Mouse (Mus musculus) stomach, embryonic 14.5 days (tissue): Measurements from ENCODE around the gene Ipo4. TPM values are rescaled to one million over a fixed set of nuclear protein-coding genes. Genes with fewer than 3 reads are reported as not detected.

Source experiments
- ATAC-seq: fragments of 200-750 bp; cut with Nextera tagmentation; 2 replicates; pipeline ENCODE4 v1.8.0; 2017; ENCODE audit warnings: low read depth, moderate TSS enrichment; ENCODE audit not compliant: insufficient number of reproducible peaks, insufficient read depth, low FRiP score
- H3K27ac ChIP-seq: fragments of 300-500 bp; sonication (generic); 2 replicates; pipeline ENCODE4 v1.5.1; 2014; ENCODE audit warnings: mild to moderate bottlenecking, low read length, moderate library complexity, mixed read lengths
- H3K27me3 ChIP-seq: fragments of 300-500 bp; sonication (generic); 2 replicates; pipeline ENCODE4 v1.6.1; 2014; ENCODE audit warnings: low read length, control low read depth, mixed read lengths; ENCODE audit not compliant: control insufficient read depth, insufficient read depth
- H3K36me3 ChIP-seq: fragments of 300-500 bp; sonication (generic); 2 replicates; pipeline ENCODE4 v1.6.1; 2014; ENCODE audit warnings: mild to moderate bottlenecking, control low read depth, low read length, moderate library complexity, mixed read lengths; ENCODE audit not compliant: control insufficient read depth, insufficient read depth
- H3K4me1 ChIP-seq: fragments of 300-500 bp; sonication (generic); 2 replicates; pipeline ENCODE4 v1.6.1; 2014; ENCODE audit warnings: low read length, control low read depth, mixed read lengths; ENCODE audit not compliant: control insufficient read depth, insufficient read depth
- H3K4me2 ChIP-seq: fragments of 300-500 bp; sonication (generic); replicated peaks from 2 replicates; pipeline ENCODE4 v1.6.1; 2014; ENCODE audit warnings: low read depth, low read length, control low read depth
- H3K4me3 ChIP-seq: fragments of 300-500 bp; sonication (generic); 2 replicates; pipeline ENCODE4 v1.5.1; 2014; ENCODE audit warnings: low read depth, low read length, control low read depth
- H3K9ac ChIP-seq: fragments of 300-500 bp; sonication (generic); replicated peaks from 2 replicates; pipeline ENCODE4 v1.6.1; 2014; ENCODE audit warnings: low read depth, mild to moderate bottlenecking, control low read depth, low read length, moderate library complexity, mixed read lengths
- H3K9me3 ChIP-seq: fragments of 300-500 bp; sonication (generic); 2 replicates; pipeline ENCODE4 v1.6.1; 2016; ENCODE audit warnings: low read depth, low read length, control low read depth; ENCODE audit not compliant: control insufficient read depth
- WGBS: fragments of 180-500 bp; shearing (Covaris S2); extraction: QIAGEN DNeasy Blood & Tissue Kit; methylation state at CpG from one replicate; pipeline ENCODE4 v1.1.7; 2014; 5-methylcytosine and 5-hydroxymethylcytosine counted together
- polyA plus RNA-seq: library from polyadenylated mRNA; unstranded; fragments of >200 nt; fragmentation: Nextera tagmentation; extraction: Ambion mirVana; gene quantifications from 2 replicates; pipeline ENCODE4 v1.2.1, GENCODE M21; 2014

Ipo4 gene
- polyA plus RNA-seq, 1 experiment from 2014 or later, result 93.6 TPM

DNA sequence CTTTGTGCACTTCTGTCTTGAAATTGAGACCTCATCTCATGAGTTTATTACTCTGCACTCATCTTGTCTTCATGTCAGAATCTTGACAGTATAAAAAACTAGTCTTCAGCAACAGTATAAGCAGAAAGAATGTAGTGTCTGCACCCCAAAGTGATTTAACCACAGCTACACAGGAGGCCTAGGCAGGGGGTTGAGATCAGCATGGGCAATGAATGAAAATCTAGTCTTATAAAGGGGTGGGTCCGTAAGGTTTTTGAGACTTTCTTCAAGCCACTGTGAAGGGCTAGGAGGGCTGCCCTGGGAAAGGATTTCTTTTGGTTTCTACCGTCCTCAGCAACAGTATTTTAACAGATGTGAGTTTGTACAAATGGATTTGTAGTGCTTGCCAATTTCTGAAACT lies 24.9 kb upstream of the Ipo4 start:
- ATAC-seq, result no peak; the same call in 1 of the 2 replicates
- Histone ChIP-seq H3K4me2 (peak overlapping the region; percentile 54), H3K4me1 (0 out of 2 replicates have a peak, but pooled peaks cover 6% of the 10 kb centered on the region), H3K36me3 (peaks cover 28% of the 10 kb centered on the region), H3K4me3 (peak overlapping the region; percentile 84), H3K27me3 (no peaks in the 10 kb centered on the region), H3K9me3 (no peaks in the 10 kb centered on the region), H3K27ac (no peak overlapping the region), H3K9ac (no peak overlapping the region)
- WGBS, result 44% methylated on average over 2 of the region's 2 CpGs

DNA sequence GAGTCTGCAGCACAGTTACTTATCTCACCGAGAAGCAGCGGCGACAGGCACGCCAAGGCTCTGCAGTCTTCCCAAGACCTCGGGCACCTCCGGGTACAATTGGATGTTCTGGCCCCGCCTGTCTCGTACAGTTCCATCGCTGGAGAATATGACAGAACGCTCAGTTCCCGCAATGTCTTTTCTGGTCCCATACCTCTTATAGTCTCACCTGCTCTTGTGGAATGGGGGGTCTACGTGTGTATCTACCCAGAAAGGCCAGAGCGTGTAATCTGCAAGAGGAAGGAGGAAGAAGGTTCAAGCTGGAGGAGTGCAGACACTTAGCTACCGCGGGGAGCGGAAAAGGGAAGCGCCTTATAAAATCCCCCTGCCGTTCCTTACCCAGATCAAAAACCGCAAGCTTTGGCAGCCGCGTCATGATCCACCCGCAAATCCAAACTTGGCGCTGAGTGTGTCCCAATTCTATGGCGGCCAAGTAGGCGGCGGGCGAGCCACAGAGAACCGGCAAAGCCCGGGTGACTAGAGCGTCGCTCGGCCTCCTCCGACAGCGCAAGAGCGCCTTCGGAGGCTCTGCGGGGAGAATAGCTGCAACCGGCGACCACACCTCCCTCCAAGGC lies 24.3 kb upstream of the Ipo4 start, which contains the start of gene Mdp1:
TSS of gene Mdp1 (minus strand) at position 549 of the 614 bp plus-strand sequence.
- Histone ChIP-seq H3K9ac (peak within 1 kb of the TSS; percentile 69), H3K36me3 (peaks cover 28% of the 10 kb centered on the region), H3K4me2 (peak within 1 kb of the TSS; percentile 54), H3K27me3 (no peaks in the 10 kb centered on the region), H3K27ac (peak within 1 kb of the TSS; percentile 61; the same call in 1 of the 2 replicates), H3K9me3 (no peaks in the 10 kb centered on the region), H3K4me1 (0 out of 2 replicates have a peak, but pooled peaks cover 6% of the 10 kb centered on the region), H3K4me3 (peak within 1 kb of the TSS; percentile 84)
- ATAC-seq, result peak; percentile 92
- WGBS, result under 1% methylated on average over 39 of the region's 39 CpGs

DNA sequence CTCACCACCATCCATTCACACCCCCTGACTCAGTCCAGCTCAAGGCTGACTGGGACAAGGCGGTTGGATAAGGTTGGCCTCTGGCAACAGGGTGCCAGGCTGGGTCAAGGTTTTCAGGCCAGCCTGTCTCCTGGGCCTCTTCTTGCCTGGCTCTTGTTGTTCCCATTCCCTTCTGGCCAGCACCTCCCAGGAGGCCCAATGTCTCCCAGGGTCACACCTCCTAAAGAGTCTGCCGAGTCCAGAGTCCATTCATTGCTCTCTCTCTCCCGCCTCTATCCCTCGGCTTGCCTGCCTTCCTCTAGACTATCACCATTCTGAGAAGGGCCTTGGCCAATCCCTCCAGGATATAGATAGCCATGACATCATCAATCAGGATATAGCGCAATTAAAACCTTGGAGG lies 22.3 kb upstream of the Ipo4 start:
- no peak overlapping the region for H3K4me3 ChIP-seq
- no peak overlapping the region for H3K9ac ChIP-seq
- H3K4me2 ChIP-seq, result no peak overlapping the region
- 87% methylated on average over 5 of the region's 5 CpGs for WGBS
- no peaks in the 10 kb centered on the region for H3K27me3 ChIP-seq
- H3K9me3 ChIP-seq, result no peaks in the 10 kb centered on the region
- 0 out of 2 replicates have a peak, but pooled peaks cover 6% of the 10 kb centered on the region for H3K4me1 ChIP-seq
- no peak overlapping the region for H3K27ac ChIP-seq
- peaks cover 21% of the 10 kb centered on the region for H3K36me3 ChIP-seq
- ATAC-seq, result no peak

DNA sequence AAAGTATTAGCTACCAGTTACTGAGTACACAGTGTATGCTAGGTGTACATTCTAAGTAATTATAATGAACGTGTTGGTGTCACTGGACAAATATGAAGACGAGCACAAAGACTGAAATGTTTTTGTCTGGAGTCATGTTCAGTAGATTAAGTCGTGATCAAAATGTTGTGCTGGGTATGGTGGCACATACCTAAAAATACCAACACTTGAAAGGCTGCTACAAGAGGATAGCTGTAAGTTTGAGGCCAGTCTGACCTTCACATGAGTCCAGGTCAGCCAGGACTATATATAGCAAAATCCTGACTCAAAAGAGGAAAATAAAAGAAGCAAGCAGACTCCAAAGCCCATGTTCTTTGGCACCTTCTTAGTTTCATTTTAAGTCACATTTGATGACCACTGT lies 21.2 kb upstream of the Ipo4 start:
- H3K27me3 ChIP-seq, result no peaks in the 10 kb centered on the region
- H3K4me3 ChIP-seq, result no peak overlapping the region
- 0 out of 2 replicates have a peak, but pooled peaks cover 6% of the 10 kb centered on the region for H3K4me1 ChIP-seq
- no peak overlapping the region for H3K27ac ChIP-seq
- peaks cover 16% of the 10 kb centered on the region for H3K36me3 ChIP-seq
- H3K9ac ChIP-seq, result no peak overlapping the region
- H3K9me3 ChIP-seq, result no peaks in the 10 kb centered on the region
- WGBS, result 79% methylated on average over 3 of the region's 3 CpGs
- no peak for ATAC-seq
- no peak overlapping the region for H3K4me2 ChIP-seq

DNA sequence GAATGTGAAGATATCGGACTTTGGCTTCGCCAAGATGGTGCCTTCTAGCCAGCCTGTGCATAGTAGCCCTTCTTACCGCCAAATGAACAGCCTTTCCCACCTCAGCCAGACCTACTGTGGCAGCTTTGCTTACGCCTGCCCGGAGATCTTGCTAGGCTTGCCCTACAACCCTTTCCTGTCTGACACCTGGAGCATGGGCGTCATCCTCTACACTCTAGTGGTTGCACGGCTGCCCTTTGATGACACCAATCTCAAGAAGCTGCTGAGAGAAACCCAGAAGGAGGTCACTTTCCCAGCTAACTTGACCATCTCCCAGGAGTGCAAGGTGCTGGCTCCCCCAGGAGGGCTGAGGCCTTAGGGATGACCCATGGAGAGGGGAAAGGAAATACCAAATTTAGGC lies 15.8 kb upstream of the Ipo4 start:
- Histone ChIP-seq H3K4me2 (no peak overlapping the region), H3K27me3 (no peaks in the 10 kb centered on the region), H3K27ac (no peak overlapping the region), H3K9ac (no peak overlapping the region), H3K4me3 (no peak overlapping the region), H3K4me1 (no peaks in the 10 kb centered on the region), H3K9me3 (no peaks in the 10 kb centered on the region), H3K36me3 (0 out of 2 replicates have a peak, but pooled peaks cover 1% of the 10 kb centered on the region)
- ATAC-seq, result no peak
- WGBS, result 78% methylated on average over 7 of the region's 7 CpGs

DNA sequence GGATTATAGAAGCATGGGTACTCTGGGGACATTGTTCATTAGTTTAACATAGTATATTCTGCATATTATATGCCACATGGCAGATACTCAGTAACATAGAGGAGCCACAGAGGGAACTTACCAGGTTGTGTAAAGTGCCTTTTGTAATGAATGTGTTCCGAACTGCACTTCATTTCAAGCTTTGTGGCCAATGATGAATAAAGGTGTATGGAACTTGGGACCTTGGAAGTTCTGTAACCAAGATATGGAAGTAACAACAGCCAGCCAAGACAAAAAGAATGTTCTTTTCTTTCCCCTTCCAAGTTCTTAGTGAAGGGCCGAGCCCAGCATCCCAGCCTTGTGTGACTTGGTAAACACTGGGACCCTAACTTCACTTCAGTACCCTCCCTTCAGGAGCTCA lies 14.1 kb upstream of the Ipo4 start, which contains the start of gene Tssk4:
TSS of gene Tssk4 (plus strand) at position 301 of the 400 bp plus-strand sequence.
- H3K9ac ChIP-seq, result no peak within 1 kb of the TSS
- H3K27me3 ChIP-seq, result no peaks in the 10 kb centered on the region
- H3K36me3 ChIP-seq, result peaks cover 4% of the 10 kb centered on the region; the same call in 1 of the 2 replicates
- H3K27ac ChIP-seq, result no peak within 1 kb of the TSS
- H3K4me1 ChIP-seq, result 0 out of 2 replicates have a peak, but pooled peaks cover 1% of the 10 kb centered on the region
- H3K9me3 ChIP-seq, result no peaks in the 10 kb centered on the region
- no peak within 1 kb of the TSS for H3K4me2 ChIP-seq
- ATAC-seq, result no peak
- 95% methylated on average over 2 of the region's 2 CpGs for WGBS
- H3K4me3 ChIP-seq, result no peak within 1 kb of the TSS

DNA sequence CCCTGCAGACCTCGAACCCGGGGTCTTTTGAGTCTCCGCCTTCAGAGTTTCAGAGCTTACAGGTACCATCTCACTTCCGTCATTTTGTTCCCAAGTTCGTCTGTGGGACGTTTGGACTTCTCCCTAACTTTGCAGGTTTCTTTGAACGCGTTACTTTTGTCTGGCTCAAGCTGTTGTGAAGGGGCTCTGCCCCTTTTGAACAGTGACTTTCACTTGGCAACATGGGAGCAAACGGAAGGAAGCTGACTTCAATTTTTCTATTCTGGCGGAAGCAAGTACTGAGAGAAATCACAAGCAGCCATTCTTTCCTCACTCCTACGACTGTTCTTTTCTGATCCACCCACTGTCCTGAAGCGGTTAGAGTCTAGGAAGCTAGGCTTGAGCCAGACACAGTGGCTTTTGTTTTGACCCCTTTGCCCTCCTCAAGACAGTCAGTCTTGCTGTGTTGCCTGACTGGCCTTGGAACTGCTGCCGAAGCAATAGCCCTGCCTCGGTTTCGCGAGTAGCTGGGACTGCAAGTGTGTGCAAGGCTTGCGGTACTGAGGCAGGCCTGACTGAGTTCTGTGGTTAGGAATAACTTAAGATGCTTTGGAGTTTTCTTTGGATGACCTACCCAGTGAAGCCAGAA lies 8.6 kb upstream of the Ipo4 start:
- Histone ChIP-seq H3K36me3 (peaks cover 24% of the 10 kb centered on the region; the same call in 1 of the 2 replicates), H3K27ac (peak overlapping the region; percentile 95; the same call in 1 of the 2 replicates)
- 23% methylated on average over 17 of the region's 17 CpGs for WGBS

DNA sequence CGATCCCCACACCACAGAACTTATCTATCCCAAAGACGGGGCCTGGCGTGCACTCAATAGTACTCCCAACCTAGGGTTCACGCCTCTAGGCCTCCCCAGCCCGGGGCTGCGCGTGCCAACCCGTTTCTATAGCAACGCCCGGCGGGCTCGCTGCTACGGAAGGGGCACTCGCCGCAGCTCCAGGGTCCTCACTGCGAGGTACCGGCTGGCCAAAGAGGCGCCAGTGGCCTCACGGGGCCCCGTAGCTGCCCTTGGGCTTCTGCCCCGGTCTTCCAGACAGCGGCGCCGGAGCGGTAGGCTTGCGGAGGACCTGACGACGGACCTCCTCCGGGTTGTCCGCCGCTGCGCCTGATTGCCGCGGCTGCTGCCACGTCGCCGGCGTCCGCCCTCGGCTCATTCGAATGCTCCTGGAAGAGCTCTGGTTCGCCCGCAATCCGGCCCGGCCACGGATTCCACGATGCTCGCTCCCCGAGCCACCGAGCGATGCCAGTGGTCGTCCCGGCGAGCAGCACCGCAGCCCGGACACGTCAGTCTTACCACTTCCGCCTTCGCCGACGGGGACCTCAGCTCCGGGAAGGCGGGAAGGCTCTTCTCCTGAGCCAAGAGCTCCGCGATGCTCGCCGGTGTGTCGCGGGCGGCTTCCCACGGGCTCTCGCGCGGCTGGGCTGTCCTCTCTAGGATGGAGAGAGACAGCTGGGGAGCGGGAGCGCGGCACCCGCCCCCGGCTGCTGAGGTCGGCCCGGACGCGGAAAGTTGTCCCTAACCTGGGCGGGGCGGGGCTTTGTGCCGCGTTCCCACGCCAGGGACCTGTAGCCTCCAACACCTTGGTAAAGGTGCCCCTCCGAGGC lies 7.5 kb upstream of the Ipo4 start, which contains the start of gene Tm9sf1:
TSS of gene Tm9sf1 (minus strand) at position 747 of the 848 bp plus-strand sequence.
- H3K27me3 ChIP-seq, result no peaks in the 10 kb centered on the region
- H3K4me3 ChIP-seq, result peak within 1 kb of the TSS; percentile 67
- H3K27ac ChIP-seq, result peak within 1 kb of the TSS; percentile 95
- under 1% methylated on average over 88 of the region's 89 CpGs for WGBS
- H3K36me3 ChIP-seq, result peaks cover 34% of the 10 kb centered on the region
- ATAC-seq, result peak; percentile 87
- peak within 1 kb of the TSS; percentile 76 for H3K4me2 ChIP-seq
- H3K9me3 ChIP-seq, result no peaks in the 10 kb centered on the region
- H3K4me1 ChIP-seq, result peaks cover 10% of the 10 kb centered on the region; the same call in 1 of the 2 replicates
- H3K9ac ChIP-seq, result peak within 1 kb of the TSS; percentile 89

More for the DNA sequence above, 8.6 kb upstream of the Ipo4 start:
- no peak for ATAC-seq
- H3K4me1 ChIP-seq, result peaks cover 10% of the 10 kb centered on the region; the same call in 1 of the 2 replicates
- H3K4me2 ChIP-seq, result peak overlapping the region; percentile 76
- no peaks in the 10 kb centered on the region for H3K9me3 ChIP-seq
- H3K9ac ChIP-seq, result peak overlapping the region; percentile 89
- peak overlapping the region; percentile 67 for H3K4me3 ChIP-seq
- H3K27me3 ChIP-seq, result no peaks in the 10 kb centered on the region
